Mouse (Mus musculus): Measurements from ENCODE around the gene Pth1r. TPM values are rescaled to one million over a fixed set of nuclear protein-coding genes. Genes with fewer than 3 reads are reported as not detected.

The Pth1r gene
- polyA plus RNA-seq, 1 experiment from 2014 or later, result 4.7 TPM

- H3K9ac ChIP-seq, result no peak overlapping the region
- H3K4me3 ChIP-seq (replicated peaks), result no peak overlapping the region
- no peaks in the 10 kb centered on the region for H3K9me3 ChIP-seq (replicated peaks)
- H3K27ac ChIP-seq, result no peak overlapping the region
- ATAC-seq (ENCODE audit: low read depth), result no peak
- no peak overlapping the region for H3K4me2 ChIP-seq
- H3K36me3 ChIP-seq, result no peaks in the 10 kb centered on the region
- WGBS (ENCODE audit: insufficient replicate concordance), result 80% methylated on average over 10 of the region's 10 CpGs
- DNase-seq, result no peak
- no peaks in the 10 kb centered on the region for H3K4me1 ChIP-seq (replicated peaks)
- H3K27me3 ChIP-seq, result no peaks in the 10 kb centered on the region
These were observed 25.4 kb upstream of the Pth1r start for GRCm38 (mm10) chr9:110772336-110772735.

- Histone ChIP-seq H3K4me2 (no peak overlapping the region), H3K9me3 (replicated peaks) (no peaks in the 10 kb centered on the region), H3K4me3 (replicated peaks) (no peak overlapping the region), H3K36me3 (no peaks in the 10 kb centered on the region), H3K4me1 (replicated peaks) (no peaks in the 10 kb centered on the region), H3K27ac (no peak overlapping the region), H3K27me3 (0 out of 2 replicates have a peak, but pooled peaks cover 6% of the 10 kb centered on the region), H3K9ac (no peak overlapping the region)
- 61% methylated on average over 2 of the region's 2 CpGs for WGBS (ENCODE audit: insufficient replicate concordance)
- ATAC-seq (ENCODE audit: low read depth) (no peak), DNase-seq (no peak)
These were observed 16.5 kb upstream of the Pth1r start for GRCm38 (mm10) chr9:110763405-110763804.

GRCm38 (mm10) chr9:110762763-110763162 lies 15.8 kb upstream of the Pth1r start:
- ATAC-seq (ENCODE audit: low read depth) (no peak), DNase-seq (no peak)
- H3K9me3 ChIP-seq (replicated peaks), result no peaks in the 10 kb centered on the region
- no peak overlapping the region for H3K9ac ChIP-seq
- H3K27me3 ChIP-seq, result 0 out of 2 replicates have a peak, but pooled peaks cover 6% of the 10 kb centered on the region
- H3K27ac ChIP-seq, result no peak overlapping the region
- no peak overlapping the region for H3K4me3 ChIP-seq (replicated peaks)
- H3K4me1 ChIP-seq (replicated peaks), result no peaks in the 10 kb centered on the region
- no peak overlapping the region for H3K4me2 ChIP-seq
- no peaks in the 10 kb centered on the region for H3K36me3 ChIP-seq
- 75% methylated on average over 10 of the region's 10 CpGs for WGBS (ENCODE audit: insufficient replicate concordance)

GRCm38 (mm10) chr9:110760886-110761285 lies 13.9 kb upstream of the Pth1r start:
- no peaks in the 10 kb centered on the region for H3K9me3 ChIP-seq (replicated peaks)
- no peak for ATAC-seq (ENCODE audit: low read depth)
- 0 out of 2 replicates have a peak, but pooled peaks cover 6% of the 10 kb centered on the region for H3K27me3 ChIP-seq
- no peak overlapping the region for H3K9ac ChIP-seq
- H3K27ac ChIP-seq, result no peak overlapping the region
- H3K4me3 ChIP-seq (replicated peaks), result no peak overlapping the region
- 70% methylated on average over 8 of the region's 8 CpGs for WGBS (ENCODE audit: insufficient replicate concordance)
- no peak for DNase-seq
- H3K4me2 ChIP-seq, result no peak overlapping the region
- H3K36me3 ChIP-seq, result no peaks in the 10 kb centered on the region
- H3K4me1 ChIP-seq (replicated peaks), result no peaks in the 10 kb centered on the region

GRCm38 (mm10) chr9:110759265-110759664 lies 12.3 kb upstream of the Pth1r start:
- ATAC-seq (ENCODE audit: low read depth), result no peak
- Histone ChIP-seq H3K36me3 (no peaks in the 10 kb centered on the region), H3K4me2 (no peak overlapping the region), H3K9me3 (replicated peaks) (no peaks in the 10 kb centered on the region), H3K4me1 (replicated peaks) (0 out of 2 replicates have a peak, but pooled peaks cover 2% of the 10 kb centered on the region), H3K27me3 (0 out of 2 replicates have a peak, but pooled peaks cover 6% of the 10 kb centered on the region), H3K9ac (no peak overlapping the region), H3K4me3 (replicated peaks) (no peak overlapping the region), H3K27ac (no peak overlapping the region)
- peak; percentile 20 for DNase-seq
- 48% methylated on average over 2 of the region's 2 CpGs for WGBS (ENCODE audit: insufficient replicate concordance)

- Histone ChIP-seq H3K36me3 (no peaks in the 10 kb centered on the region), H3K27me3 (0 out of 2 replicates have a peak, but pooled peaks cover under 1% of the 10 kb centered on the region), H3K4me3 (replicated peaks) (no peak overlapping the region), H3K4me1 (replicated peaks) (peaks cover 6% of the 10 kb centered on the region; the same call in 1 of the 2 replicates), H3K9me3 (replicated peaks) (no peaks in the 10 kb centered on the region), H3K4me2 (no peak overlapping the region), H3K9ac (no peak overlapping the region), H3K27ac (no peak overlapping the region)
- DNase-seq (no peak), ATAC-seq (ENCODE audit: low read depth) (no peak)
- WGBS (ENCODE audit: insufficient replicate concordance), result 72% methylated on average over 8 of the region's 8 CpGs
These were observed 11.7 kb upstream of the Pth1r start for GRCm38 (mm10) chr9:110758605-110759004.

- H3K36me3 ChIP-seq, result no peaks in the 10 kb centered on the region
- no peak overlapping the region for H3K9ac ChIP-seq
- WGBS (ENCODE audit: insufficient replicate concordance), result 77% methylated on average over 5 of the region's 5 CpGs
- H3K9me3 ChIP-seq (replicated peaks), result no peaks in the 10 kb centered on the region
- no peak for ATAC-seq (ENCODE audit: low read depth)
- H3K4me3 ChIP-seq (replicated peaks), result no peak overlapping the region
- H3K27ac ChIP-seq, result no peak overlapping the region
- H3K27me3 ChIP-seq, result no peaks in the 10 kb centered on the region
- no peak overlapping the region for H3K4me2 ChIP-seq
- peaks cover 13% of the 10 kb centered on the region for H3K4me1 ChIP-seq (replicated peaks)
- no peak for DNase-seq
These were observed 10.9 kb upstream of the Pth1r start for GRCm38 (mm10) chr9:110757816-110758215.

- Histone ChIP-seq H3K9me3 (replicated peaks) (no peaks in the 10 kb centered on the region), H3K36me3 (no peaks in the 10 kb centered on the region), H3K4me1 (replicated peaks) (peaks cover 45% of the 10 kb centered on the region), H3K4me3 (replicated peaks) (no peak overlapping the region), H3K4me2 (no peak overlapping the region), H3K9ac (no peak overlapping the region), H3K27ac (no peak overlapping the region), H3K27me3 (peaks cover 8% of the 10 kb centered on the region; the same call in 1 of the 2 replicates)
- ATAC-seq (ENCODE audit: low read depth) (no peak), DNase-seq (no peak)
- WGBS (ENCODE audit: insufficient replicate concordance), result 48% methylated on average over 4 of the region's 4 CpGs
These were observed 6.8 kb upstream of the Pth1r start for GRCm38 (mm10) chr9:110753773-110754172.

GRCm38 (mm10) chr9:110752917-110753435 lies 6.0 kb upstream of the Pth1r start:
- H3K4me2 ChIP-seq, result no peak overlapping the region
- ATAC-seq (ENCODE audit: low read depth) (peak; percentile 54), DNase-seq (no peak)
- H3K4me3 ChIP-seq (replicated peaks), result no peak overlapping the region
- no peaks in the 10 kb centered on the region for H3K36me3 ChIP-seq
- peaks cover 12% of the 10 kb centered on the region for H3K27me3 ChIP-seq
- no peak overlapping the region for H3K9ac ChIP-seq
- 34% methylated on average over 4 of the region's 4 CpGs for WGBS (ENCODE audit: insufficient replicate concordance)
- peaks cover 45% of the 10 kb centered on the region for H3K4me1 ChIP-seq (replicated peaks)
- no peaks in the 10 kb centered on the region for H3K9me3 ChIP-seq (replicated peaks)
- H3K27ac ChIP-seq, result no peak overlapping the region

GRCm38 (mm10) chr9:110751412-110751811 lies 4.5 kb upstream of the Pth1r start:
- no peak overlapping the region for H3K4me3 ChIP-seq (replicated peaks)
- WGBS (ENCODE audit: insufficient replicate concordance), result 32% methylated on average over 5 of the region's 5 CpGs
- H3K9me3 ChIP-seq (replicated peaks), result no peaks in the 10 kb centered on the region
- H3K36me3 ChIP-seq, result no peaks in the 10 kb centered on the region
- DNase-seq (no peak), ATAC-seq (ENCODE audit: low read depth) (peak; percentile 43)
- no peak overlapping the region for H3K27ac ChIP-seq
- H3K4me1 ChIP-seq (replicated peaks), result peaks cover 49% of the 10 kb centered on the region
- no peak overlapping the region for H3K4me2 ChIP-seq
- no peak overlapping the region for H3K9ac ChIP-seq
- peaks cover 22% of the 10 kb centered on the region for H3K27me3 ChIP-seq

GRCm38 (mm10) chr9:110750404-110751187 lies 3.7 kb upstream of the Pth1r start:
- 28% methylated on average over 14 of the region's 14 CpGs for WGBS (ENCODE audit: insufficient replicate concordance)
- Histone ChIP-seq H3K4me2 (no peak overlapping the region), H3K27ac (no peak overlapping the region)

More at GRCm38 (mm10) chr9:110750404-110751187, 3.7 kb upstream of the Pth1r start:
- no peaks in the 10 kb centered on the region for H3K9me3 ChIP-seq (replicated peaks)
- H3K27me3 ChIP-seq, result peaks cover 30% of the 10 kb centered on the region
- DNase-seq, result no peak
- no peaks in the 10 kb centered on the region for H3K36me3 ChIP-seq
- no peak for ATAC-seq (ENCODE audit: low read depth)
- H3K4me3 ChIP-seq (replicated peaks), result no peak overlapping the region
- H3K4me1 ChIP-seq (replicated peaks), result peaks cover 51% of the 10 kb centered on the region
- no peak overlapping the region for H3K9ac ChIP-seq
